Mouse (Mus musculus): ENCODE results near the gene Foxk1. TPM values are rescaled to one million over a fixed set of nuclear protein-coding genes. Genes with fewer than 3 reads are reported as not detected.

The Foxk1 gene
- polyA plus RNA-seq, 2 experiments, result 6.0 to 18.6 TPM

DNA sequence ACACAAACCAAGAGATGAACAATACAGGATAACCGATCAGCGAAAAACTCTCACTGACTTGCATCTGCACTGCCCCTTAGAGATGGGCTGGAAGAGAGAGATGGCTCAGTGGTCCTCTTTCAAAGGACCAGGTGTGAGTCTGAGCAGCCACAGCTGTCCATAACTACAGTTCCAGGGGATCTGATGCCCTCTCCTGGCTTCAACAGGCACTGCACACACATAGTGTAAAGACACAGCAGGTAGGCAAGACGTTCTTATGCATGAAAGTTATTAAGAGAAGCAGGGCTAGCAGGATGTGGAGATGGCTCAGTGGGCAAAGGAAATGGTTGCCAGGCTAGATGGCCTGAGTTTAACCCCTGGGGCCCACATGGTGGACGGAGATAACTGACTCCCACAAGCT lies 13.6 kb upstream of the Foxk1 start:
- no peak for DNase-seq (ENCODE audit: low spot score)
- Histone ChIP-seq H3K4me1 (ENCODE audit: control insufficient read depth, insufficient read depth, low read length) (peaks cover 51% of the 10 kb centered on the region), H3K36me3 (ENCODE audit: control insufficient read depth, insufficient read depth, low read length) (no peaks in the 10 kb centered on the region), H3K4me2 (replicated peaks; ENCODE audit: low read depth, low read length, severe bottlenecking) (no peak overlapping the region; the same call in 1 of the 2 replicates), H3K27me3 (ENCODE audit: control insufficient read depth, insufficient read depth, low read length) (no peaks in the 10 kb centered on the region), H3K9ac (ENCODE audit: low read depth, low read length, severe bottlenecking) (no peak overlapping the region), H3K9me3 (ENCODE audit: control insufficient read depth, low read length) (no peaks in the 10 kb centered on the region), H3K27ac (replicated peaks; ENCODE audit: low read depth, low read length) (peak overlapping the region; percentile 91), H3K4me3 (replicated peaks; ENCODE audit: low read length) (no peak overlapping the region)
- WGBS, result 80% methylated on average over 4 of the region's 4 CpGs
- no peak for ATAC-seq (ENCODE audit: low FRiP score, low read depth)
- no peak for TF ChIP-seq POLR2A (IDR thresholded peaks at IDR 0.05; ENCODE audit: borderline replicate concordance, extremely low read depth, insufficient read depth, insufficient read length)

DNA sequence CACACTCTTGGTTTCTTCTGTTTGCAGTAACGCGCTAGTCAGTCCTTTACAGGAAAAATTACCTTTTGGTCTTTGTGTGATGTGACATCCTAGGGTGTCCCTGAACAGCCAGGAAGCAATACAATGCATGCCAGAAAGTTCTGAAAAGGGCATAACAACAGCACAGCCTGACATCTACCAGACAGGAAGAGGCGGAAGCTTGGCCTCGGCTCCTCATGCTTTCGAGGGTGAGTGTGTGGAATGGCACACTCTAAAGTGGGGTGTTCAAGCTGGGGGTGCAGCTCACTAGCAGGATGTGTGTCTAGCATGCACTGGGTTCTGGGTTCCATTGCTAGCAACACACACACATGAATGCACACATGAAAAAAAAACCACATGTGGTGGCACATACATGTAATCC lies 9.6 kb upstream of the Foxk1 start:
- Histone ChIP-seq H3K4me3 (replicated peaks; ENCODE audit: low read length) (no peak overlapping the region), H3K4me1 (ENCODE audit: control insufficient read depth, insufficient read depth, low read length) (peaks cover 16% of the 10 kb centered on the region), H3K27ac (replicated peaks; ENCODE audit: low read depth, low read length) (no peak overlapping the region), H3K4me2 (replicated peaks; ENCODE audit: low read depth, low read length, severe bottlenecking) (no peak overlapping the region), H3K36me3 (ENCODE audit: control insufficient read depth, insufficient read depth, low read length) (no peaks in the 10 kb centered on the region), H3K27me3 (ENCODE audit: control insufficient read depth, insufficient read depth, low read length) (no peaks in the 10 kb centered on the region), H3K9ac (ENCODE audit: low read depth, low read length, severe bottlenecking) (no peak overlapping the region), H3K9me3 (ENCODE audit: control insufficient read depth, low read length) (no peaks in the 10 kb centered on the region)
- WGBS, result 82% methylated on average over 5 of the region's 5 CpGs
- ATAC-seq (ENCODE audit: low FRiP score, low read depth) (no peak), DNase-seq (ENCODE audit: low spot score) (no peak)
- TF ChIP-seq POLR2A (IDR thresholded peaks at IDR 0.05; ENCODE audit: borderline replicate concordance, extremely low read depth, insufficient read depth, insufficient read length), result no peak

DNA sequence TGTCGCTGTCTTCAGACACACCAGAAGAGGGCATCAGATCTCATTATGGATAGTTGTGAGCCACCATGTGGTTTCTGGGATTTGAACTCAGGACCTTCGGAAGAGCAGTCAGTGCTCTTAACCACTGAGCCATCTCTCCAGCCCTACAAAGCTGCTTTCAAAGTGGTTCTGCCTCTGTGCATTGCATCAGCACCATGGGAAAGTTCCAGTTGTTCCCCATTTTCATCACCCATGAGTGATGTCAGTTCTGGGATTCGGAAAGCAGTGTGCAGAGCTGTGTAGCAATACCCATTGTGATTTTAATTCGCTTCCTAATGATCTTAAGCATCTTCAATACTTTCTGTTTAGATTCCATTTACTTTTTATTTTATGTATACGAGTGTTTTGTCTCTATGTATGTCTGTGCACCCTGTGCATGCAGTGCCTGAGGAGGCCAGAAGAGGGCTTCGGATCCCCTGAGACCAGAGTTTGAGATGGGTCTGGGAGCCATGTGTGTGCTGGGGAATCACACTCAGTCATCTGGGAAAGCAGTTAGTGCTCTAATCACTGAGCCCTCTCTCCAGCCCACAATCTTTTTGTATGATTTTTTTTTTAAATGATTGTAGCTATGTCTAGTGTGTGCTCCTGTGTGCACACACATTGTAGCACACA lies 6.6 kb upstream of the Foxk1 start:
- no peak for DNase-seq (ENCODE audit: low spot score)

DNA sequence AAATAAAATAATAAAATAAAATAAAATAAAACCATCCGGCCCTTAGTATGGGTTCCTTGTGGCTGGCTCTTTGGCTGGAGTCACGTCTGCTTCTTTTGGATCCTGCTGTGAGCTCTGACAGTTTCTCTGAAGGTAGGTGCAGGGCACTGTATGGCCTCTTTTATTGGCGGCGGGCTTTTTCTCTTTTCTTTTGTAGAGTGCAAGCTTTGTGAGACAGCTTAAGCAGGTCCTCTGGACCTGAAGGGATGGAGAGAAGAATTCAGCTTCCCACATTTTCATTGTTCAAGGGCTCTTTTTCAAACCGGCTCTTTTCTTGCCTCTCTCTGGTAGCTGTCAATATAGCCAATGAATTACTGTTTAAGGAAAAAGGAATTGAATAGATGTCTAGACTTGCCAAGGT lies 5.4 kb upstream of the Foxk1 start:
- Histone ChIP-seq H3K36me3 (ENCODE audit: control insufficient read depth, insufficient read depth, low read length) (no peaks in the 10 kb centered on the region), H3K4me2 (replicated peaks; ENCODE audit: low read depth, low read length, severe bottlenecking) (no peak overlapping the region), H3K9me3 (ENCODE audit: control insufficient read depth, low read length) (no peaks in the 10 kb centered on the region), H3K4me1 (ENCODE audit: control insufficient read depth, insufficient read depth, low read length) (peaks cover 15% of the 10 kb centered on the region), H3K9ac (ENCODE audit: low read depth, low read length, severe bottlenecking) (no peak overlapping the region), H3K4me3 (replicated peaks; ENCODE audit: low read length) (no peak overlapping the region), H3K27me3 (ENCODE audit: control insufficient read depth, insufficient read depth, low read length) (no peaks in the 10 kb centered on the region), H3K27ac (replicated peaks; ENCODE audit: low read depth, low read length) (0 out of 2 replicates have a peak overlapping the region, but pooled peaks have one; percentile 1)
- DNase-seq (ENCODE audit: low spot score), result no peak
- no peak for ATAC-seq (ENCODE audit: low FRiP score, low read depth)
- no peak for TF ChIP-seq POLR2A (IDR thresholded peaks at IDR 0.05; ENCODE audit: borderline replicate concordance, extremely low read depth, insufficient read depth, insufficient read length)
- WGBS, result 32% methylated on average over 5 of the region's 5 CpGs

More for the DNA sequence above, 6.6 kb upstream of the Foxk1 start:
- H3K36me3 ChIP-seq (ENCODE audit: control insufficient read depth, insufficient read depth, low read length), result no peaks in the 10 kb centered on the region
- ATAC-seq (ENCODE audit: low FRiP score, low read depth), result no peak
- no peaks in the 10 kb centered on the region for H3K27me3 ChIP-seq (ENCODE audit: control insufficient read depth, insufficient read depth, low read length)
- no peaks in the 10 kb centered on the region for H3K9me3 ChIP-seq (ENCODE audit: control insufficient read depth, low read length)
- WGBS, result 92% methylated on average over 6 of the region's 6 CpGs
- no peak for TF ChIP-seq POLR2A (IDR thresholded peaks at IDR 0.05; ENCODE audit: borderline replicate concordance, extremely low read depth, insufficient read depth, insufficient read length)
- no peak overlapping the region for H3K27ac ChIP-seq (replicated peaks; ENCODE audit: low read depth, low read length)
- H3K4me2 ChIP-seq (replicated peaks; ENCODE audit: low read depth, low read length, severe bottlenecking), result no peak overlapping the region
- H3K4me1 ChIP-seq (ENCODE audit: control insufficient read depth, insufficient read depth, low read length), result peaks cover 7% of the 10 kb centered on the region; the same call in 1 of the 2 replicates
- no peak overlapping the region for H3K9ac ChIP-seq (ENCODE audit: low read depth, low read length, severe bottlenecking)
- no peak overlapping the region for H3K4me3 ChIP-seq (replicated peaks; ENCODE audit: low read length)

DNA sequence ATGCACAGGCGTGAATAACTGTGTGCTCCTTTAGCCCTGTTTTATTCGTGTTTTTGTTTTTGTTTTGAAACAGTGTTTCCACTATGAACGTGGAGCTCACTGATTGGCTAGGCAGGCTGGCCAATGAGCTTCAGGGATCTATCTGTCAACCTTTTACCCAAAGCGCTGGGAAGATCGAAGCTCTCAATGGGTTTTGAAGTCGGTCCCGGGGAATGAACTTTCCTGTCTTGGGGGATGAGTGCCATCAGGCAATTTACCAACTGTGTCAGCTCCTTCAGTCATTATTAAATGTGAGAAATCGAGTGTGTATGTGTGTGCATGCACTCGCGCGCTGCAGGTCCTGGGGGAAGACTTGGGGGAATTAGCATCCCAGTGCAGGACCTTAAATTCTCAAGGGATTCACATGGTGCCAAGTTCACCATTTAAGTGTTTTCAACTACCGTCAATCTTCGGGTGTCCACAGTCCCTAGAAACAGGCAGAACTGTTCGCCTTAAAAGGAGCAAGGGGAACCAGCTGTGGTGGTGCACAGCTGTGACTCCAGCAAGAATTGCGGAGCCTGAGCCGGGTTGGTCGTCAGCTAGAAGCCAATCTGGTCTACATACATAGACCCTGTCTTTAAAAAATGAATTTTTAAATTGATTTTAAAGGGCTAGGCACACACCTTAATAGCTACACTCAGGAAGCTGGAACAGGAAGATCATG lies 965 bp upstream of the Foxk1 start:
- peak overlapping the region; percentile 92 for H3K9ac ChIP-seq (ENCODE audit: low read depth, low read length, severe bottlenecking)
- ATAC-seq (ENCODE audit: low FRiP score, low read depth), result no peak
- H3K36me3 ChIP-seq (ENCODE audit: control insufficient read depth, insufficient read depth, low read length), result peaks cover under 1% of the 10 kb centered on the region; the same call in 1 of the 2 replicates
- TF ChIP-seq POLR2A (IDR thresholded peaks at IDR 0.05; ENCODE audit: borderline replicate concordance, extremely low read depth, insufficient read depth, insufficient read length), result no peak
- no peaks in the 10 kb centered on the region for H3K9me3 ChIP-seq (ENCODE audit: control insufficient read depth, low read length)
- H3K27ac ChIP-seq (replicated peaks; ENCODE audit: low read depth, low read length), result no peak overlapping the region
- WGBS, result 31% methylated on average over 17 of the region's 17 CpGs
- peak overlapping the region; percentile 98 for H3K4me3 ChIP-seq (replicated peaks; ENCODE audit: low read length)
- H3K4me2 ChIP-seq (replicated peaks; ENCODE audit: low read depth, low read length, severe bottlenecking), result peak overlapping the region; percentile 87
- peaks cover 29% of the 10 kb centered on the region for H3K4me1 ChIP-seq (ENCODE audit: control insufficient read depth, insufficient read depth, low read length)
- no peaks in the 10 kb centered on the region for H3K27me3 ChIP-seq (ENCODE audit: control insufficient read depth, insufficient read depth, low read length)
- no peak for DNase-seq (ENCODE audit: low spot score)
